Mouse (Mus musculus): Measurements from ENCODE around the gene Boc.
"Not testable (repeated sequence)": the region's sequence is repeated elsewhere in the genome, so short reads cannot be mapped to it uniquely, and the experiment has no call there.

Gene Boc

DNA sequence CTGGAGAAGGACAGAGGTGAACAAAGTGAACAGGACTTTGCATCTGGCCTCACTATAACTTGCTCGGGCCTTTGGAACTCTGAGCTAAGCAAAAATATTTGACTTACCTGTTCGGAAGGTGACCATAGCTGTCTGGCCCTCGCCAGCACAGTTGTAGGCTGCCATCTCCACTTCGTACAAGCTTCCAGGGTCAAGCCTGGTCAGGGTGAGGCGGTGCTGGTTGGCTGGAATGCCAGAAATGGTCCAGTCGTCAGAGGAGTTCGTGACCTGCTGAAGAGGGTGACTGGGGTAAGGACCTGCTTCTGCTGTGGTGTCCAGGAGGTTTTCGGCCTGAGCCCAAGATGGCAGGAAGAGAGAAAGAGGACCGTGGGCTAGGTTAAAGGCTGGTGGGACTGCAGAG lies 66.0 kb downstream of the Boc start:
- in situ Hi-C loops (cut with MboI, MseI): loop anchor here (10.0 kb wide), 1 partner anchor 1112 kb away; no protein-coding TSS in a partner anchor

GRCm38 (mm10) chr16:44492151-44492550 lies 66.5 kb downstream of the Boc start:
- in situ Hi-C loops (cut with MboI, MseI): loop anchor here (10.0 kb wide), 1 partner anchor 1113 kb away; no protein-coding TSS in a partner anchor

- in situ Hi-C loops (cut with MboI, MseI): loop anchor here (10.0 kb wide), 1 partner anchor 1114 kb away; no protein-coding TSS in a partner anchor
These were observed 67.6 kb downstream of the Boc start for GRCm38 (mm10) chr16:44491051-44491450.

DNA sequence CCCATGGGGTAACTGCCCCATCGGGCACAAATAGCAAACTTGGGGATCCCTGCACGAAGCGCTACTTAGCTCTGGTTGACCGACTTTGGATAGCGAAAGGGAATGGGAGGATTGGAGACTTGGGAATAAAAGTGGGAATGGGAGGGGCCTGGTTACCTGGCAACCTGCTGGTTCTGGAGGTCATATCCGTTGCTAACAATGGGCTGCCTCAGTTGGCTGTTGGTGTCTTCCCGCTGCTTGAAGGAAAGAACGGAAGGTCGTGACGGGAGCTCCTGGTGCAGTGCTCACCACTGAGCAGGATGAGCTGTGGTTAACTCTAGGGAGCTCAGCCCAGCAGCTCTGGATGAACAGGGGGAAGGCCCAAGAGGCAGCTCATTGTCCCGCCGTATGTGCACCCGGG lies 71.5 kb downstream of the Boc start:
- in situ Hi-C loops (cut with MboI, MseI): loop anchor here (5.0 kb wide), 1 partner anchor 210 kb away; no protein-coding TSS in a partner anchor

GRCm38 (mm10) chr16:44486612-44487011 lies 72.1 kb downstream of the Boc start:
- in situ Hi-C loops (cut with MboI, MseI): loop anchor here (5.0 kb wide), 1 partner anchor 211 kb away; no protein-coding TSS in a partner anchor

DNA sequence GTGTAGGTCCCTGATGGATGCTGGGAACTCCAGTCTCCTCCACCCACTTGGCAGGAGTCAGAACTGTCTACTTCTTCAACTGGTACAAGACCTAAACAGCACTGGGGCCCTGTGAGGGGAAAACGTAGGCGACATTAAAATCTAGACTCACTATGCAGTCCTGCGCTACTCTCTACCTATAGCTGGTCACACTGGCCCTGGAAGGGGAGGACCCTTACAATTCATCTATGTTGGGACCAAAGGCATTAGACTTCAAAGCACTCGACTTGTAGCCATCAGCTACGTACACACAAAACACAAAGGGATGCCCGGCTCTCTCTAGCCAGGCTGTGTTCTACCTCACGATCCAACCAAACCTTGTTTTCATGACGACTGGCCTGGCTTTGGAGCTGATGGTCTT lies 73.0 kb downstream of the Boc start:
- in situ Hi-C loops (cut with MboI, MseI): loop anchor here (5.0 kb wide), 1 partner anchor 212 kb away; no protein-coding TSS in a partner anchor

DNA sequence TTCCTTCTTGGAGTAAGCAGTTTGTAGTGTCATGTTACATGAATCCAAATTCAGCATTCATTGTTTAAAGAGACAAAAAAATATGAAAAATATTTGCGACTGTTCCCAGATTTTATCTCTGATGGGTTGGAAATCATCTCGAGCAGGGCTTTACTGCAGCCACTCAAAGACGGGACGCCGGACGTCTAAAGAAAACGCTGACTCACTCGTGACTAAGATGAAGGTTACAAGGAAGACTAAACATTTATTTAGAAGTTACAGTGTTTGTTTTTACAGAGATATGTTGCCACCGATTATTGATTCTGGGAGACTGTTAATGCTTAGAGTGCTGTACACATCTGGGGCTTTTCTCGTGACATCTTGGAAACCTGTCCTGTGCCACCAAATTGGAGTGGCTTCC lies 73.9 kb downstream of the Boc start:
- in situ Hi-C loops (cut with MboI, MseI): loop anchor here (5.0 kb wide), 1 partner anchor 212 kb away; no protein-coding TSS in a partner anchor

- in situ Hi-C loops (cut with MboI, MseI): no loop called here
These were observed 74.6 kb downstream of the Boc start for GRCm38 (mm10) chr16:44484079-44484478.

- in situ Hi-C loops (cut with MboI, MseI): no loop called here
These were observed 76.8 kb downstream of the Boc start for GRCm38 (mm10) chr16:44481599-44482593.

DNA sequence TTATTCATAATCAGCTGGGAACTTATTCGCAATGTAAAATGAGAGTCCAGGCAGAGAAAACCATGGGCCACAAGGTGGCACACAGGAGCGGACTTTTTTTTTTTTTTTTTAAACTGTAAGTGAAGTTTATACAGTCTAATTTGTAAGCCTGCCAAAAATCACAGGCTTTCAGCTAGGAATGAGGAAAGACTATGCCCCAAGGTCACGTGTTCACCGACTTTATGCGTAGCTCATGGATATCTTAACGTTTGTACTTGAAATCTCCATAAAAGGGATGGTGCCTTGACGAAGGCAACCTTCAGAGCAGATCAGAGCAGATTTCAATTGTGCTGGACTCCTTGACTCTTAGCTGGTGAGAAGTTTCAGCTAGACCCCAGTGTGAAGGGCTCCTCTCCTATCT lies 78.1 kb downstream of the Boc start:
- in situ Hi-C loops (cut with MboI, MseI): no loop called here

DNA sequence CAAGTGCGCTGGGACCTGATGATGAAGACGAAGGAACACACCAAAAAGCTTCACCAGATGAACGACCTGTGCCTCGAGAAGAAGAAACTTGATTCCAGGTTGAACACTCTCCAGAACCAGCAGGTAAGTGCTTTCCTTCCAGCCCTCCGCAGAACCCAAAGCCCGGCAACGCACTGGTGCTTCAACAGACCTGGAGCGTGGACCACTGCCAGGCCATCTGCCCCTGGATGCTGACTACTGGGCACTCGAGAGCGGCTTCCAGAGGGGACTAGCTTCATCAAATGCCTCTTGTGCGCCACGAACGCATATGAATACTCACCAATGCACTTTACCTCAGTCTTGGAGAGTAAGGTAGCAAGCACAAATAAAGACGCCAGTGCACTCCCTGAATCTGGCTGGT lies 78.8 kb downstream of the Boc start:
- in situ Hi-C loops (cut with MboI, MseI): no loop called here

DNA sequence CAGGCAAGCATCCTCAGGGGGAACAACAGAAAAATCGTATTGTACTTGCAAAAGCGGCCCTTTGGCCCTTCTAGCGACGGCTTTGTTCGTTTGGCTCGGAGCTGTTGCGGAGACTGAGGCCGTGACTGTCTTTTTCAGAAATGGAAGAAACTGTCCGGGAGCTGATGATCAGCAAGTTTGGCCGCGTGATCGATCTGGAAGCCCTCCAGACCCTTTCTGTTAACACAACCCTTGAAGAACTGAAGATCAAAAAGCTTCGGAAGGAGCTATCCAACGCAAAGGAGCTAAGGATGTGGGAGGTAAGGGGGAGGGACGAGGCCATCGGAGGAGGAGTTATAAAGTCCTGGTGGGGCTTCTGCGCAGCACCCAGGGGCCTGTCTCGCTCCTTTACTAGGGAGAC lies 79.9 kb downstream of the Boc start:
- in situ Hi-C loops (cut with MboI, MseI): no loop called here

DNA sequence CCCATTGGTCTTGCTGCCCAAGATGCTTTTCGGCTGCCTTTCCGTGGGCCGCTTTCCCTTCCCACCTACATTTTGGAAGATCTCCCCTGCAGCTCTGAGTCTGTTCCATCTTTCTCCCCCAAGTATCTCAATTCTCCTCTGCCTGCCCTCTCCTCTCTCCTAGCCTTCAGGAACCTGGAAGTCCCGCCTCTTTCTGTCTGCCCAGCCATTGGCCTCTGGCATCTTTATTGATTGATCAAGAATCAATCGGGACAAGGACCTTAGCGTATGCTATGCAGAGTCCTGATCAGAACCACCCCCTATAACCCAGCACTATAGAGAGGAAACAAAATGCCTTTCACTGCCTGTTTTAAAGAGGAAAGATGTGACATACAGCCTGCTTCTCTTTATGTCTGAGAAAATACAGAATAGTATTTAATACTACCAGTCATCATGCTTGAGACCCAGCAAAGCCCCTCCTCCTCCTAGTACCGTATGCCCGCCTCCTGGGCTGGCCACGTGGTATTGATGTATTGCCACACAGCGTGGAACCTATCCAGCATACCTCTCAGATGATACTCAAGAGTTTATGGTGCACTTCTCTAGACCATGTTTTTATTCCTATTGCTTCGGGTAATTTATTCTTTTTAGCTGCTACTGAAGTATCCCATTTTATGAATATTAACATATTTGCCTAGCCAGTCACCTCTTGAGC lies 82.9 kb downstream of the Boc start:
- in situ Hi-C loops (cut with MboI, MseI): no loop called here

- in situ Hi-C loops (cut with MboI, MseI): no loop called here
These were observed 83.4 kb downstream of the Boc start for GRCm38 (mm10) chr16:44475281-44475680.

DNA sequence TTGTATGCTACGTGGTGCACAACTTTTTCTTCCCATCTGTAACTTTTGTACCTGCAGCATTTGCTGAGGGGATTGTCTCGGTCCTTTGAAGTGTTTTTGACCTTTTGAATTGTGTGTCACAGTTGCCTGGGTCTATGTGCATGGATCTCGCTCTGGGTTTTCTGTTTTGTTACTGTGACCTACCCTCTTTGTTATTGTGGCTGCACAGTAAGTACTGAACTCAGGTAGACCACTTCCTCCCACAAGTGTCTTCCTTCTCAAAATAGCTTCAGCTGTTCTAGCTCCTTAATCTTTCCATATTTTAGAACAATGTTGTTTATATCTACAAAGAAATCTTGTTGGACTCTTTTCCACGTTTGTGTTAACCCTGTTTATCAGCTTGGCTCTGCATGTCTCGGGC lies 97.8 kb downstream of the Boc start:
- in situ Hi-C loops (cut with MboI, MseI): no loop called here

DNA sequence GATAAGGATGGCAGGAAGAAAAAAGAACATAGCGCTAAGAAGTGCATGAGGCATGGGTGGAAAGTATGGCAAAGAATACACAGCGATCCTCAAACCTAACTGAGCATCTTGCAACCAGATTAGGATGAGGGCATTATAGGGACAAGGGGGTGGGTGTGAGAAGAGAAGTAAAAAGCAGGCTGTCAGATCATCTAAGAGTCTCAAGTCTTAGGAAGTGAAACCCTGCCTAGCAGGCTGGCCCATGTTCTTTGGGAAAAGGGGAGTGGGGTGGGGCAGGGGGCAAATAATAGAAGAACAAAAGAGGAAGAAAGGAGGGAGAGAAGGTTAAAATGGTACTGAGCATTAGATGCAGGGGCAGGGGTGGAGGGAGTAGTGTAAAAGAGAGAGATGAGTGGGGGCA lies 99.9 kb downstream of the Boc start:
- in situ Hi-C loops (cut with MboI, MseI): no loop called here

DNA sequence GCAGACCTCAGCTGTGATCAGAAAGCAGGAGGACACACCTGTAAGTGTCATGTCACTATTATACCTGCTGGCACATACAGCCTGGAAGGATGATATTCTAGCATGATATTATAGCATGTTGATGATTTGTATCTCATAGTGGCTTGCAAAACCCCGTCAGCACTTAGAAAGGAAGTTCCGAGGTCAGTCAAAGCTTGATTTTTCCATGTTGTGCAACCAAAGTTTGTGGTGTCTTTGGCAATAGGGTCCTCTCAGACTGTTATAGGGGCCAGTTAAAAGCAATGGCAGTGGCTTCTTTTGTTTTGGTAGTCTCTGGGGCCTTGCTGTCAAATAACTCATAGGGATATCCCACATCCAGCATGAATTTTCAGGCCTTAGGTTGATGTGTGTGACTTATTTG lies 100.8 kb downstream of the Boc start:
- in situ Hi-C loops (cut with MboI, MseI): no loop called here

DNA sequence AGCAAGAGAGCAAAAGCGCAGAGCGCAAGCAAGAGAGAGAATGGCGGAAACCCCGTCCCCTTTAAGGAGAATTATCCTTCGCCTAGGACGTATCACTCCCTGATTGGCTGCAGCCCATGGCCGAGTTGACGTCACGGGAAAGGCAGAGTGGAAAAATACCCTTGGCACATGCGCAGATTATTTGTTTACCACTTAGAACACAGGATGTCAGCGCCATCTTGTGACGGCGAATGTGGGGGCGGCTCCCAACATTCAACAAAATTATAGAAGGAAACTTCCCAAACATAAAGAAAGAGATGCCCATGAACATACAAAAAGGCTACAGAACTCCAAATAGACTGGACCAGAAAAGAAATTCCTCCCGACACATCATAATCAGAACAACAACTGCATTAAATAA lies 116.8 kb downstream of the Boc start:
- in situ Hi-C loops (cut with MboI, MseI): not testable (repeated sequence)

DNA sequence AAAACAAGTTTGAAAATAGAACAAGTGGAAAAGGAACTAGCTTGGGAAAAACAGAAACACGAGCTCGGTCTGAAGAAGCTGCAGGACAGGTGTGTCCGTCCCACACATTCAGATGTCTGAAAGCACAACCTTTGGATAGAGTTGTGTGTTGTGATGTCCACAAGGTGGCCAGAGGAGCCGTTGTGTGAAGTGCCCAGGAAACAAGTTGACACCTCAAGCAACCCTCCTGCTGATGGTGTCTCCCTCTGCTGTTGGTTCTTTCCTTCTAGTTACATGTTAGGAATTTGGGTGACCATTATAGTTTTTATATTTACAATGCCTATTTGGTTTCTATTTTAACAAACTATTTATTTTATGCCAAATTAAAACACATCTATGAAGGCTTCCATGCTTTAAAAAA lies 123.2 kb downstream of the Boc start:
- in situ Hi-C loops (cut with MboI, MseI): no loop called here
